Mouse (Mus musculus) left cerebral cortex, postnatal 4 days (tissue): ENCODE data around the gene Cpm. TPM values are rescaled to one million over a fixed set of nuclear protein-coding genes. Genes with fewer than 3 reads are reported as not detected.

Source experiments
- DNase-seq: peaks from one replicate; pipeline ENCODE4 v3.0.0-alpha.2; 2022
- intact Hi-C: fragments of 180-260 bp; cut with DNase I; formaldehyde crosslinking; loops from one replicate; pipeline ENCODE4 v1.15.1; 2025
- total RNA-seq, 2 experiments: library from RNA; stranded (reverse); gene quantifications; 2 replicates each; pipeline ENCODE4 v1.2.3; 2021

Cpm gene
- total RNA-seq, 2 experiments from 2014 or later: 1.7 to 2.5 TPM

DNA sequence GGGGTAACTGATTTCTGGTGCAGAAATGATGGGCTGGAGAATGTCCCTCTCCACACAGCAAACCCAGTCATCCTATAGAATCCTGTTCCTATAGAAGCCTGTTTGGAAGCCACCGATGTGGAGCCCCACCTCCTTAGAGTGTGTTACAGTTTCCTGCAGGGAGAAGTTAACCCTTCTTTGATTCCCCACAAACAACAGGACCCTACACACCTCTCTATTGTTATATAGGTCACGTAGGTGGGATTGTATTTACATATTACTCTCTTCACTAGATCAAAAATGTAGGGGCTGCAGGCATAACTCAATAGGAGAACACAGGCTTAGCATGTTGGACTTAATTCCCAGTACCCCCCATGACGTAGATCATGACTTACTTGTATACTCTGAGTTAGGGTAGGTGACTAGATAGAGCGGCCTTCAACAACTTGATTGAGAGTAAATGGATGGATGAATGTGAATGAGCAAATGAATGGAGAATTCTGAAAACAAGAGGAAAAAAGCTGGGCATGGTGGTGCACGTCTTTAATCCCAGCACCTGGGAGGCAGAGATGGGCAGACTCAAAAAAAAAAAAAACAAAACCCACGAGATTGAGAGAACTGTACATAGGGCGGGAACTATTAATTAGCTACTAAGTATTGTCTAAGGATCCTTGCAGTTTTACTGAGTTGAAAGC lies 27.8 kb downstream of the Cpm start:
- intact Hi-C loops: no loop called here
- DNase-seq: no peak

- intact Hi-C loops: no loop called here
- no peak for DNase-seq
Measured at GRCm38 (mm10) chr10:117657659-117658306, 28.5 kb downstream of the Cpm start.

DNA sequence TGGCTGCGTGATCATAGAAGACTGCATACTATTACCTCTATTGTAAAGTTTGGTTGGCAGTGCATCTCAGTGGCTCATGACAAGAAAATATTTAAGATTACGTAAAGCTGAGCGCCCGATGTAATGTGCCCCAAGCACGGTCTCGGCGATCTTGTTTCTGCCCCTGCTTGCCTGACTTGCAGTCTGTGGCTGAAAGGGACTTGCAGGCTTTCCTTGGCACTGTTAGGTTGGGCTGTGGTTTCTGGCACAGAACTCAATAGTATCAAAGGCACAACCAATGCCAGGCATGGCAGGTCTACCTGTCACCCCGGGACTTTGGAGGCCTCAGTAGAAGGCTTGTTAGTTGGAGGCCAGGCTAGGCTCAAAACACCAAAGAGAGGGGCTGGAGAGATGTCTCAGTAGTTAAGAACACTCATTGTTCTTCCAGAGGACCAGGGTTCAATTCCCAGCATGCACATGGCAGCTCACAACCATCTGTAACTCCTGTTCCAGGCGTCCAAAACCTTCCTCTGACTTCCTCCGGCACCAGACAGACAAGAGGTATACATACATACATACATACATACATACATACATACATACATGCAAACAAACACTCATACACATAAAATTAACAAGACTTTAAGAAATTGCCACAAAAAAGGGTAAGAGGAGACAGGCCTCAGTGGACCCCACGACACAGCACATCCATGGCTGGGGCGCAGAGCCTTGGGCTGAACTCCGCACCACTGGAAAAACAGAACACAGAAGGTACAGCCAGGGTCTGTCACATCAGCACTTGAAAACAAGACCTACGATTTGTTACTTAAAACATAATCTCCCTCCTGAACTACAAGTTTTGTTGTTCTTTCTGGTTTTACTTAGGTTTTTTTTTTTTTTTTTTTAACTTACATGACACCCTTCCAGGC lies 29.5 kb downstream of the Cpm start:
- DNase-seq: no peak
- intact Hi-C loops: no loop called here

- intact Hi-C loops: no loop called here
- DNase-seq: no peak
Measured at GRCm38 (mm10) chr10:117659430-117659813, 30.1 kb downstream of the Cpm start.

GRCm38 (mm10) chr10:117659819-117660218 lies 30.5 kb downstream of the Cpm start:
- intact Hi-C loops: no loop called here
- DNase-seq: no peak

DNA sequence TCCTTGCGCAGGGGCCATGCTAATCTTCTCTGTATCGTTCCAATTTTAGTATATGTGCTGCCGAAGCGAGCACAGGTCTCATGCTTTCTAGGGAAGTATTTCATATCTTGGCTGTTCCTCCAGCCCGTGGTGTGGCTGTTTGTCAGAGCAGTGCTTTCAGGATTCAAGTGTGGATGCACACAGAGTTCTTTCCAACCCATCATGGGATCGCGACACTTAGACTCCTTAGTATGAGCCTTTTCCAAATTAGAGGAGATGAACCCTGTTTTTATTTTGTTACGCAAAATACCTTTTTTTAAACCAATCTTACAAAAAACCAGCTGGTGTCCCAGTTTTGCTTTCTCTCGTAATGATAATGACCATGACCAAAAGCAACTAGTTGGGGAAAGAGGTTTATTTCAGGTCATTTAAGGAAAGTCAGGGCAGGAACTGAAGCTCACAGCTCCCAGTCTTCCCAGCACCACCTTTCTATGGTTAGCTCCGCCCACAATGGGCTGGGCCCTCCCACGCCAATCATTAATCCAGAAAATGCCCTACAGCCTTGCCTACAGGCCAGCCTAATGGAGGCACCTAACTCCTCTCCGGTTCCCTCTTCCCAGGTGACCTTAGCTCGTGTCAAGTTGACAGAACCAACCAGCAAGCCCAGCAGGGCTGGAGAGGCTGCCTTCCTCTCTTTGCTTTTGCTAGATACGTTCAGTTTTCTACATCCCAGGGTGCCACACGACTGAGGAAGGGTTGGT lies 33.2 kb downstream of the Cpm start:
- intact Hi-C loops: no loop called here
- DNase-seq: no peak

DNA sequence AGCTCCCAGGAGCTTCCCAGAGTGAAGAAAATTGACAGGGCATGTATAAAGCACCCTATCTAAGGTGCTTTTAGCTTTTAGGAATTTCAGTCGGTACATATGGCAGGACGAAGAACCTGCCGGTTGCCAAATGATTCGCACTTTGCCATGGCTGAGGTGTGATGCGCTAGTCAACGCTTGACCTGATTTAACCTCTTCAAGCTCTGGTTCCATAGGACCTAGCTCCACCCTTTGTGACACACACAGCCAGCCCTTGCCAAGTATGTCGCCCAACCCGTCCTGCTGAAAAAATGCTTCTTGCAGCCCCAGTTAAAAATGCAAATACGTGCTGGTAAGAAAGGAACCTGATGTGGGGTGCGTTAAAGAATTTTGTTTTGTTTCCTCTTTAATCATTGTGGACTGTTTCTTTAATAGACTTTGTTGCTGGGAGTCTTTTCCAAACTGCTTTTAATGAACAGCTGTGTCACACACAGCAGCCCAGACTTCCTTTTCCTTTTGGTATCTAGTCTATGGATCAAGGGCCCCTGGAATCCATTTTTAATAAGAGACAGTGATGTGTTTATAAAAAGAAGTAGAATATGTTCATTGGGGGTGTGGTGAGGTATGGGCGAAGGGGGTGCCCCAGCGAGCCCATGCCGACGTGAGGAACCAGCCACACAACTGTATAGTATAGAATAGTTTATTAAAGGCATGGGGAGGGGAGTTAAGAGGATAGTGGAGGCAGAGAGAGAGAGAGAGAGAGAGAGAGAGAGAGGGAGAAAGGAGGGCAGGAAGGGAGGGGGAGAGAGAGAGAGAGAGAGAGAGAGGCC lies 34.0 kb downstream of the Cpm start:
- intact Hi-C loops: no loop called here
- no peak for DNase-seq

DNA sequence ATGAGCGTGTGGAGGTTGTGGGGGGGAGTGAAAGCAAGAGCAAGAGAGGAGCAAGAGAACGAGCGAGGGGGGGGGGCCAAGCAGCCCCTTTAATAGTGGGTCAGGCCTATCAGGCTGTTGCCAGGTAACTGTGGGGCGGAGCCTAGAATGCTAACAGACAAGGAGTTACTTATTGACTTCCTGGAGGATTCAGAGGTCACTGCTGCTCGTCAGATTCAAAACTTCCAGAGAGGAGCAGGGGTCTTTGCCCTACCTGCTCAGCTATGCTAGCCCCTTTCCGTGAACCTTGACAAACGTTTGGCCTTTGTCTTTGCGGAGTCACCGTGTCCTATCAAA lies 34.5 kb downstream of the Cpm start:
- no peak for DNase-seq
- intact Hi-C loops: no loop called here

GRCm38 (mm10) chr10:117664208-117664925 lies 35.1 kb downstream of the Cpm start:
- intact Hi-C loops: no loop called here
- no peak for DNase-seq

- intact Hi-C loops: no loop called here
- DNase-seq: no peak
Measured at GRCm38 (mm10) chr10:117664926-117665209, 35.6 kb downstream of the Cpm start.

DNA sequence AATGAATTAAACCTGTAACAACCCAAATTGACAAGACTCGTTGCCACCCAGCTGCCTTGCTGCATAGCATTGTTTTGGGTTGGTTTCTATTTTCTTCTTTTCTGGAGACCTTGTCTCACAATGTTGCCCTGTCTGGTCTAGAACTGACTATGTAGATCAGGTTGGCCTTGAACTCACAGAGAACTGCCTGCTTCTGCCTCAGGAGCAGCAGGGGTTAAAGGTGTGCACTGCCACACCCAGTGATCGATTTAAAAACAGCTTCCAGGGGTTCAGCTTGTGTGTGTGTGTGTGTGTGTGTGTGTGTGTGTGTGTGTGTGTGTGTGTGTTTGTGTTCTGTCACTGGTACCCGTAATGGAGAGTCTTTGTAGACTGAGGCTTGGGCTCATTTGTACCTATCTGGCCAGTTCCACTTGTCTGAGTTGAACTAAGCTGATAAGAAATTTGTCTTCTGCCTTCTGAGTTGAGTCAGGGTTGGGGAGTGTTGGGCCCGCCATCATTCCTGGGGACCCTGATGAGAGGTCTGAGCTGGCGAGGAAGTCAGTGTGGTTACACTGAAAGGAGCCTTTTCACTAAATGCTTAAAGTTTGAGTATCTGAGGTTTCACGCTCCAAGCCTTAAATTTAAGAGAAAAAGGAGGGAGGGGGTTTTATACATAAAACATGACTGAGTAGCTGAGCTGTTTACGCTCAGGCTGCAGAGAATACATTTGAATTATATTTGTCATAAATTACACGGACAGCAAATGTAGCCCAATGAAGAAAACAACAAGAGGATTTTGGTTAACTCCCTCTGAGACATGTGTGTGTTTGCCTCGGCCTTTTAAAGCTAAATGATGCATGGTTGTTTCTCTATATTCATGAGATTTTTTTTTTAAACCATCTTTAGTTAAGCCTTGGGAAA lies 36.3 kb downstream of the Cpm start:
- intact Hi-C loops: no loop called here
- no peak for DNase-seq

DNA sequence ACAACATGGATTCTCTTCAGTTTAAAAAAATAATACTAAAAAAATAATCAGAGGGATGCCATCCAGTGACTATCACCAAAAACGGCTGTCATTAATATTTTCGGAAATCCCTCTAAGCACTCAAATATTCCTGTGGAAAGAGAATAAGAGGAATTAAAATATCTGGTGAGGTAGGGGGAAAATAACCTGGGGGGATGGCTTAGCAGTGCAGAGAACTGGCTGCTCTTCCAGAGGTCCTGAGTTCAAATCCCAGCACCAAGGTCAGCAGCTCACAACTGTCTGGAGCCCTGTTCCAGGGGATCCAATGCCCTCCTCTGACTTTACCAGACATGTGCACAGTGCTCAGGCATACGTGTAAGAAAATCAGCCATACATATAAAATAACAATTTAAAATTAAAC lies 37.1 kb downstream of the Cpm start:
- intact Hi-C loops: no loop called here
- DNase-seq: no peak

DNA sequence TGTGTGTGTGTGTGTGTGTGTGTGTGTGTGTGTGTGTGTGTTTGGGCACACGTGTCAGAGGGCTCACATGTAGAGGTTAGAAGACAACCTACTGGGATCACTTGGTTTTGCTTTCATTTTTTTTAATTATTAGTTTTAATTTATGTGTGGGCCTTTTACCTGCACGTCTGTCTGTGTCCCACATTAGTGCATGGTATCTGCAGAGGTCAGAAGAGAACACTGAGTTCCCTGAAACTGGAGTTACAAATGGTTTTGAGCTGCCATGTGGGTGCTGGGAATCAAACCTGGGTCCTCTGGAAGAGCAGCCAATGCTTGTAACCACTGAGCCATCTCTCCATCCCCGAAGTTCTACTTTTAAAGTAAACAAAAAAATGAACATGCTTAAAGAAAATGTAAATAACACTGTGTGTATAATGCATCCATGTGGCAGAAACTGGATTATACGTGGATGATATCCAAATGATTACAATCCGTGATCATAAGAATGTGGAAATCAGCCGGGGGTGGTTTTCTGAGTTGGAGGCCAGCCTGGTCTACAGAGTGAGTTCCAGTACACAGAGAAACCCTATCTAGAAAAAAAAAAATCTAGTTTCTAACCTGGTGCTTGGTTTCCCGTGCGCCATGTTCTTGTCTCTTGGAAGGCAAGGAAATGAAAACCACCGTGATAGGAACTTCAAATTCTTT lies 37.8 kb downstream of the Cpm start:
- intact Hi-C loops: no loop called here
- DNase-seq: no peak

DNA sequence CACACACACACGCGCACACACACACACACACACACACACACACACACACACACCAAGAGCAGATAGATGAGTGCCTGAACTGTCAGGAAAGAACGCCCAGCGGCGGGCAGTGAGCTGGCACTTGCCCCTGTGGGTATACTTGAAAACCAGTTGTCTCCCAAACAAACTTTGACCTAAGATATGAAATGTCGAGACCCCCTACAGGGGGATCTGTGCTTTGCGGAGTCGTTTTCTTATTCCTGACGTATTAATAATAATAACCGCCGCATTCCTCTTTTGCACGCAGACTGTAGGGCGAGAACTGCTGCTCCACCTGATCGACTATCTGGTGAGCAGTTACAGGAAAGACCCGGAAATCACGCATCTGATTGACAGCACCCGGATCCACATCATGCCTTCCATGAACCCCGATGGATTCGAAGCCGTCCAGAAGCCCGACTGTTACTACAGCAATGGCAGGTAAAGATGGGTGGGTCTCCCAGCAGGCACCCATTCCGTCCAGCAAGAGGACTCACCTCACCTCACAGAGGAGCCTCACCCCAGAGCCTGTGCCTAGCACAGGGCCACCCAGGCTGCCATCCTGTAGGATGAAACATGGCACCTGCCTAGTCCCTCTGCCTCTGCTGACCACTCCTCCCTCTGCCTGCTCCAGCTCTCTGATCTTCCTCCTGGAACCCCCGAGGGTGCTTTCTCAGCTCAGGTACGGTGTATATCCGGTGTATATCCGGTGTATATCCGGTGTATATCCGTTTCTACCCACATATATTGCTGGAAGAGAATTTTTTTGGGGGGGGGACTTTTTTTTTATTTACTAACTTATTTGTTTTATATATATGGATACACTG lies 38.6 kb downstream of the Cpm start:
- intact Hi-C loops: no loop called here
- no peak for DNase-seq

DNA sequence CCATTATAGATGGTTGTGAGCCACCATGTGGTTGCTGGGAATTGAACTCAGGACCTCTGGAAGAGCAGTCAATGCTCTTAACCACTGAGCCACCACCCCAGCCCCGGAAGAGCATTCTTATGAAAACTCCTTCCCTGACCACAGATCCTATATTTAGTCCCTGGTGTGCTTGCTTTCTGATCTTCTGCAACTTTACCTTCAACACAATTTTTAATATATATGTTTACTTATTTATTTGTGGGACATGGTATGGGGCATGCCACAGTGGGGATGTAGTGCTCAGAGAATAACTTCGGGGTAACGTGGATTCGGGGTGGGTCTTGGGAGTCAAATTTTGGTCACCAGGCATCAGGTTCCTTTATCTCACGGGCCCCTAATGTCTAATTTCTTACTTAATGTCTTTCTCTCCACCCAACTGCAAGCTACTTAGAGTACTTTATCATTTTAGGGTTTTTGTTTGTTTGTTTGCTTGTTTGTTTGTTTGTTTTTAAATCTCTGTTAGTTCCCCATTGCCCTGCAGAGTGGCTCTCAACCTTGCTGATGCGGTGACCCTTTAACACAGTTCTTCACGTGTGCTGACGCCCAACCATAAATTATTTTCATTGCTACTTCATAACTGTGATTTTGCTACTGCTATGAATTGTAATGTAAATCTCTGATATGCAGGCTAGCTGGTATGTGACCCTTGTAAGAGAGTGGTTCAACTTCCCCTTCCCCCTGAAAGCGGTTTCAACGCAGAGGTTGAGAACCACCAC lies 39.4 kb downstream of the Cpm start:
- intact Hi-C loops: no loop called here
- DNase-seq: no peak

DNA sequence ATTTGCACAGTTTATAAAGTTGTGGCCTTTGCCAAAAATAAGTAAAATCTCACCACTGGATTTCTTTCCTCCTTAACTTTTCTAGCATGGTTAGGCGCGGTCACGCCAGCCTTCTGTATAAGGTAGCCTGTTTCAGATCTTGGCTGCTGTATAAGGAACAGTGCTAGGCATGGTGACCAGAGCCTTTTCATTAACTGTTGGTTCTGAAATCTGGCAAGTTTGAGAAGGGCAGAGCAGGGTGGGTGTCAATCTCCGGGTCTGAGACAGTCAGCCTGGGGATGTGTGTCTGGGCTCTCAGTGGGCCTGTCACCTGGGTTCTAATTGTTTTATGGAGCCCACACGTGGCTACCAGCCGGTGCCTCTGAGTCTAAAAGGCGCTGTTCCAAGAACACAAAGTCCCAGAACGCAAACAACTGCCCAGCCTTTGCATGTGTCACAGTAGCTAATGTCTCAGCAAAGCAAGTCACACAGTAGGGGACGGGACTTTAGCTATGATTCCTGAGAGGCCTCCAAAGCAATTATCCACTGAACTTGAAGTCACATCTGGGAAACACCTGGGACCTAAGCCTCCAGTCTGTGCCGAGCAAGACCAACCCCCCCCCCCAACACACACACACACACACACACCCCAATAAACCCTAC lies 40.3 kb downstream of the Cpm start:
- intact Hi-C loops: loop anchor here (10.0 kb wide), 1 partner anchor 445 kb away; the partner anchor contains the start of gene Yeats4
- no peak for DNase-seq
